Mouse (Mus musculus) central nervous system, embryonic 14 days (tissue): ENCODE measurements around the gene Ddx51. TPM values are rescaled to one million over a fixed set of nuclear protein-coding genes. Genes with fewer than 3 reads are reported as not detected.

ENCODE experiments used
- polyA plus RNA-seq: library from polyadenylated mRNA; depleted of rRNA; stranded (reverse); fragments of >200 nt; gene quantifications from 2 replicates; pipeline ENCODE4 v1.2.3, GENCODE M21; 2012; rRNA removed

The Ddx51 gene
- 26.9 and 30.9 TPM in 2 replicates for polyA plus RNA-seq

GRCm38 (mm10) chr5:110652719-110653648, at the start of gene Ddx51, which contains the start of gene Noc4l:
Gene Ddx51 (plus strand): TSS chr5:110653451.
Gene Noc4l (minus strand): TSS chr5:110653417.

Other genes starting within 250 kb of the Ddx51 start
- gene Fbrsl1, start 204.9 kb upstream of the Ddx51 start, polyA plus RNA-seq: 60.7 and 66.7 TPM in 2 replicates
- 19.7 and 20.4 TPM in 2 replicates for gene Galnt9, start 109.1 kb upstream of the Ddx51 start, polyA plus RNA-seq
- gene Noc4l, start within 50 bp of the Ddx51 start, polyA plus RNA-seq: 66.2 and 68.3 TPM in 2 replicates
- 60.8 and 62.1 TPM in 2 replicates for gene Ep400, start 117.3 kb downstream of the Ddx51 start, polyA plus RNA-seq
- gene Pus1, start 127.2 kb downstream of the Ddx51 start, polyA plus RNA-seq: 22.6 TPM in 2 replicates
- 93.4 and 100 TPM in 2 replicates for gene Ulk1, start 156.6 kb downstream of the Ddx51 start, polyA plus RNA-seq
- gene Hscb, start 186.3 kb downstream of the Ddx51 start, polyA plus RNA-seq: 9.4 and 11.2 TPM in 2 replicates
- gene Chek2, start 186.5 kb downstream of the Ddx51 start, polyA plus RNA-seq: 10.6 and 13.1 TPM in 2 replicates
- gene Ttc28, start 226.4 kb downstream of the Ddx51 start, polyA plus RNA-seq: 26.6 and 26.9 TPM in 2 replicates